Mouse (Mus musculus): Measurements from ENCODE around the gene Zxdc. TPM values are rescaled to one million over a fixed set of nuclear protein-coding genes. Genes with fewer than 3 reads are reported as not detected.

Zxdc gene
- polyA plus RNA-seq, 1 experiment from 2014 or later, result 7.7 TPM

- peak; percentile 50 for ATAC-seq
- H3K4me2 ChIP-seq (ENCODE audit: low read length), result no peak overlapping the region
- no peaks in the 10 kb centered on the region for H3K4me1 ChIP-seq (ENCODE audit: control insufficient read depth, insufficient read depth, low read depth, low read length)
- H3K9ac ChIP-seq (ENCODE audit: low read depth, low read length), result no peak overlapping the region
- H3K27ac ChIP-seq (ENCODE audit: low read depth, low read length), result no peak overlapping the region
- H3K4me3 ChIP-seq (ENCODE audit: low read length), result no peak overlapping the region
- H3K9me3 ChIP-seq (ENCODE audit: control insufficient read depth, low read length), result 0 out of 2 replicates have a peak, but pooled peaks cover 4% of the 10 kb centered on the region
- H3K36me3 ChIP-seq (ENCODE audit: control insufficient read depth, insufficient read depth, low read length), result no peaks in the 10 kb centered on the region
- no peaks in the 10 kb centered on the region for H3K27me3 ChIP-seq (replicated peaks; ENCODE audit: control insufficient read depth, insufficient read depth, low read length)
- 82% methylated on average over 3 of the region's 3 CpGs for WGBS
Measured at GRCm38 (mm10) chr6:90434687-90435086, 65.4 kb downstream of the Zxdc start.

GRCm38 (mm10) chr6:90435195-90435618, 65.9 kb downstream of the Zxdc start:
- Histone ChIP-seq H3K27me3 (replicated peaks; ENCODE audit: control insufficient read depth, insufficient read depth, low read length) (no peaks in the 10 kb centered on the region), H3K4me3 (ENCODE audit: low read length) (no peak overlapping the region), H3K9me3 (ENCODE audit: control insufficient read depth, low read length) (0 out of 2 replicates have a peak, but pooled peaks cover 4% of the 10 kb centered on the region), H3K36me3 (ENCODE audit: control insufficient read depth, insufficient read depth, low read length) (no peaks in the 10 kb centered on the region), H3K9ac (ENCODE audit: low read depth, low read length) (no peak overlapping the region), H3K4me2 (ENCODE audit: low read length) (no peak overlapping the region), H3K4me1 (ENCODE audit: control insufficient read depth, insufficient read depth, low read depth, low read length) (no peaks in the 10 kb centered on the region), H3K27ac (ENCODE audit: low read depth, low read length) (no peak overlapping the region)
- WGBS, result 20% methylated on average over 11 of the region's 11 CpGs
- ATAC-seq, result peak; percentile 84

- Histone ChIP-seq H3K36me3 (ENCODE audit: control insufficient read depth, insufficient read depth, low read length) (no peaks in the 10 kb centered on the region), H3K4me3 (ENCODE audit: low read length) (no peak overlapping the region), H3K9ac (ENCODE audit: low read depth, low read length) (no peak overlapping the region), H3K4me2 (ENCODE audit: low read length) (no peak overlapping the region), H3K27ac (ENCODE audit: low read depth, low read length) (no peak overlapping the region), H3K27me3 (replicated peaks; ENCODE audit: control insufficient read depth, insufficient read depth, low read length) (no peaks in the 10 kb centered on the region), H3K4me1 (ENCODE audit: control insufficient read depth, insufficient read depth, low read depth, low read length) (no peaks in the 10 kb centered on the region), H3K9me3 (ENCODE audit: control insufficient read depth, low read length) (0 out of 2 replicates have a peak, but pooled peaks cover 4% of the 10 kb centered on the region)
- ATAC-seq, result no peak
- WGBS, result 80% methylated on average over 10 of the region's 10 CpGs
Measured at GRCm38 (mm10) chr6:90436192-90436907, 67.1 kb downstream of the Zxdc start.

- Histone ChIP-seq H3K9me3 (ENCODE audit: control insufficient read depth, low read length) (0 out of 2 replicates have a peak, but pooled peaks cover 4% of the 10 kb centered on the region), H3K4me2 (ENCODE audit: low read length) (no peak overlapping the region), H3K9ac (ENCODE audit: low read depth, low read length) (no peak overlapping the region), H3K27ac (ENCODE audit: low read depth, low read length) (no peak overlapping the region), H3K4me1 (ENCODE audit: control insufficient read depth, insufficient read depth, low read depth, low read length) (no peaks in the 10 kb centered on the region), H3K4me3 (ENCODE audit: low read length) (no peak overlapping the region), H3K36me3 (ENCODE audit: control insufficient read depth, insufficient read depth, low read length) (no peaks in the 10 kb centered on the region), H3K27me3 (replicated peaks; ENCODE audit: control insufficient read depth, insufficient read depth, low read length) (no peaks in the 10 kb centered on the region)
- no peak for ATAC-seq
- 96% methylated on average over 3 of the region's 3 CpGs for WGBS
Measured at GRCm38 (mm10) chr6:90437041-90437440, 67.7 kb downstream of the Zxdc start.

GRCm38 (mm10) chr6:90446883-90447282, 77.6 kb downstream of the Zxdc start:
- Histone ChIP-seq H3K4me1 (ENCODE audit: control insufficient read depth, insufficient read depth, low read depth, low read length) (peaks cover 4% of the 10 kb centered on the region; the same call in 1 of the 2 replicates), H3K4me3 (ENCODE audit: low read length) (no peak overlapping the region), H3K27ac (ENCODE audit: low read depth, low read length) (peak overlapping the region; percentile 68), H3K4me2 (ENCODE audit: low read length) (no peak overlapping the region), H3K9me3 (ENCODE audit: control insufficient read depth, low read length) (no peaks in the 10 kb centered on the region), H3K27me3 (replicated peaks; ENCODE audit: control insufficient read depth, insufficient read depth, low read length) (no peaks in the 10 kb centered on the region), H3K9ac (ENCODE audit: low read depth, low read length) (no peak overlapping the region; the same call in 1 of the 2 replicates), H3K36me3 (ENCODE audit: control insufficient read depth, insufficient read depth, low read length) (no peaks in the 10 kb centered on the region)
- peak; percentile 94 for ATAC-seq
- 17% methylated on average over 4 of the region's 4 CpGs for WGBS

- Histone ChIP-seq H3K4me1 (ENCODE audit: control insufficient read depth, insufficient read depth, low read depth, low read length) (peaks cover 4% of the 10 kb centered on the region; the same call in 1 of the 2 replicates), H3K27ac (ENCODE audit: low read depth, low read length) (no peak overlapping the region), H3K27me3 (replicated peaks; ENCODE audit: control insufficient read depth, insufficient read depth, low read length) (no peaks in the 10 kb centered on the region), H3K4me2 (ENCODE audit: low read length) (no peak overlapping the region), H3K36me3 (ENCODE audit: control insufficient read depth, insufficient read depth, low read length) (no peaks in the 10 kb centered on the region), H3K9me3 (ENCODE audit: control insufficient read depth, low read length) (no peaks in the 10 kb centered on the region), H3K9ac (ENCODE audit: low read depth, low read length) (no peak overlapping the region), H3K4me3 (ENCODE audit: low read length) (no peak overlapping the region)
- WGBS, result 33% methylated on average over 7 of the region's 7 CpGs
- no peak for ATAC-seq
Measured at GRCm38 (mm10) chr6:90450179-90450578, 80.9 kb downstream of the Zxdc start.

GRCm38 (mm10) chr6:90450697-90451096, 81.4 kb downstream of the Zxdc start:
- Histone ChIP-seq H3K27me3 (replicated peaks; ENCODE audit: control insufficient read depth, insufficient read depth, low read length) (no peaks in the 10 kb centered on the region), H3K9me3 (ENCODE audit: control insufficient read depth, low read length) (no peaks in the 10 kb centered on the region), H3K36me3 (ENCODE audit: control insufficient read depth, insufficient read depth, low read length) (no peaks in the 10 kb centered on the region), H3K9ac (ENCODE audit: low read depth, low read length) (no peak overlapping the region), H3K27ac (ENCODE audit: low read depth, low read length) (no peak overlapping the region), H3K4me1 (ENCODE audit: control insufficient read depth, insufficient read depth, low read depth, low read length) (peaks cover 4% of the 10 kb centered on the region; the same call in 1 of the 2 replicates), H3K4me2 (ENCODE audit: low read length) (no peak overlapping the region), H3K4me3 (ENCODE audit: low read length) (no peak overlapping the region)
- WGBS, result 64% methylated on average over 5 of the region's 5 CpGs
- ATAC-seq, result peak; percentile 83

- Histone ChIP-seq H3K27ac (ENCODE audit: low read depth, low read length) (no peak overlapping the region), H3K4me3 (ENCODE audit: low read length) (no peak overlapping the region), H3K27me3 (replicated peaks; ENCODE audit: control insufficient read depth, insufficient read depth, low read length) (no peaks in the 10 kb centered on the region), H3K9me3 (ENCODE audit: control insufficient read depth, low read length) (no peaks in the 10 kb centered on the region), H3K9ac (ENCODE audit: low read depth, low read length) (no peak overlapping the region), H3K4me2 (ENCODE audit: low read length) (no peak overlapping the region), H3K36me3 (ENCODE audit: control insufficient read depth, insufficient read depth, low read length) (no peaks in the 10 kb centered on the region), H3K4me1 (ENCODE audit: control insufficient read depth, insufficient read depth, low read depth, low read length) (peaks cover 4% of the 10 kb centered on the region; the same call in 1 of the 2 replicates)
- WGBS, result 91% methylated on average over 5 of the region's 5 CpGs
- ATAC-seq, result no peak
Measured at GRCm38 (mm10) chr6:90451512-90451911, 82.2 kb downstream of the Zxdc start.

- no peak overlapping the region for H3K4me2 ChIP-seq (ENCODE audit: low read length)
- ATAC-seq, result no peak
- H3K4me1 ChIP-seq (ENCODE audit: control insufficient read depth, insufficient read depth, low read depth, low read length), result no peaks in the 10 kb centered on the region
- H3K9ac ChIP-seq (ENCODE audit: low read depth, low read length), result no peak overlapping the region
- no peaks in the 10 kb centered on the region for H3K27me3 ChIP-seq (replicated peaks; ENCODE audit: control insufficient read depth, insufficient read depth, low read length)
- no peaks in the 10 kb centered on the region for H3K36me3 ChIP-seq (ENCODE audit: control insufficient read depth, insufficient read depth, low read length)
- no peak overlapping the region for H3K27ac ChIP-seq (ENCODE audit: low read depth, low read length)
- no peaks in the 10 kb centered on the region for H3K9me3 ChIP-seq (ENCODE audit: control insufficient read depth, low read length)
- H3K4me3 ChIP-seq (ENCODE audit: low read length), result no peak overlapping the region
Measured at GRCm38 (mm10) chr6:90452603-90453002, 83.3 kb downstream of the Zxdc start.

Data from hindbrain, embryonic 16.5 days (tissue).